Mouse (Mus musculus): Measurements from ENCODE around the gene Uhrf1bp1.

DNA sequence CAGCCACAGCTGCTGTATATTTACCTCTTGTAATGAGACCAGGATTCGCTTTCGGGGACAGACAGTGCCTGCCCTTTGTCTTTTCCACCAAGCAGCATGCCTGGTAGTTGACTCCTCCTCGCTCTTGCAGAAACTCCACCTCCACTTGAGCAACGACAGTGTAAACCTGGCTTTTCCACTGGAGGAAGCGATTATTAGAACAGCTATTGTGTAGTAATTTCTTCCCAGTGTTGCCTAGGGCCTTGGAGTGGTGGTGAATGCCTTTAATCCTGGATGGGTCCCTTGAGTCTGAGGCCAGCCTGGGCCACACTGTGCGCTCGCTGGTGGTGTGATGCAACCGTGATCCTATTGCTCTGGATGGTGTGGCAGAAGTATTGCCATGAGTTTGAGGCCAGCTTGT, 26.9 kb downstream of the Uhrf1bp1 start:
- TF ChIP-seq CTCF (IDR thresholded peaks at IDR 0.05; ENCODE audit: extremely low read depth, insufficient read depth, low read length), result no peak
- TF ChIP-seq POLR2A (IDR thresholded peaks at IDR 0.05; ENCODE audit: extremely low read depth, insufficient read depth, low read length), result no peak

All from cortical plate, adult 2 months (tissue).